ENCODE assay signal across 8 mouse cellular contexts in genomic region chr6:72414076-72414756, GRCm38 (mm10). TPM values are rescaled to one million over a fixed set of nuclear protein-coding genes. Genes with fewer than 3 reads are reported as not detected.
DNase-seq lines count a peak whose midpoint lies in the region; ATAC-seq and TF ChIP-seq lines count a peak whose summit lies in the region.

Gene Ggcx, plus strand, starts transcription at chr6:72414308.

- peak within 1 kb of the TSS; percentile 75 for H3K27ac ChIP-seq in hindbrain, embryonic 14.5 days

- peaks cover 10% of the 10 kb centered on the region for H3K4me1 ChIP-seq in hindbrain, embryonic 14.5 days (replicated peaks; ENCODE audit: control insufficient read depth, insufficient read depth, low read length)

- in situ Hi-C loops in Patski (cut with MboI; ENCODE audit: low pct_unique_long_range_greater_than_20kb) = no loop called here

- WGBS in hindbrain, embryonic 14.5 days = 2% methylated on average over 33 of the region's 33 CpGs

- H3K4me2 ChIP-seq in hindbrain, embryonic 14.5 days (replicated peaks) = peak within 1 kb of the TSS; percentile 79

- H3K9me3 ChIP-seq in hindbrain, embryonic 14.5 days (ENCODE audit: control insufficient read depth, low read length) = no peaks in the 10 kb centered on the region

- peak; percentile 85 for ATAC-seq in Patski
- peak; percentile 96 for ATAC-seq in hindbrain, embryonic 14.5 days (ENCODE audit: low FRiP score)

- CTCF ChIA-PET in Patski (lab: Charles Lee) = interaction anchor here (1.0 to 2.8 kb wide), 4 partner anchors 11 to 98 kb away, joined by 3 to 10 read pairs (median 4); partner anchors contain the start of gene Vamp5

- H3K27me3 ChIP-seq in Patski = no peaks in the 10 kb centered on the region
- no peaks in the 10 kb centered on the region for H3K27me3 ChIP-seq in hindbrain, embryonic 14.5 days (ENCODE audit: control insufficient read depth, insufficient read depth, low read length)

- peak; percentile 50 for DNase-seq in Patski (ENCODE audit: low read depth, low spot score)
- peak; percentile 95 to 97 for DNase-seq in cerebellum, postnatal 14 days
- peak; percentile 85 to 88 for DNase-seq in frontal cortex, postnatal 25 days (ENCODE audit: low spot score in 2 of 2)
- DNase-seq in hindbrain, embryonic 14.5 days (ENCODE audit: low spot score) = peak; percentile 92
- peak; percentile 87 for DNase-seq in left cerebral cortex, adult 11 months (ENCODE audit: low spot score)
- DNase-seq in lung, postnatal 4 days = peak; percentile 97
- DNase-seq in retina, postnatal 7 days (ENCODE audit: low read depth, low spot score) = peak; percentile 89
- DNase-seq in urinary bladder, adult 2 months (ENCODE audit: low spot score) = peak; percentile 78

- H3K4me3 ChIP-seq in hindbrain, embryonic 14.5 days (replicated peaks; ENCODE audit: low read length) = peak within 1 kb of the TSS; percentile 78

- no peak for TF ChIP-seq CTCF in Patski (IDR thresholded peaks at IDR 0.05)

- peak within 1 kb of the TSS; percentile 90 for H3K9ac ChIP-seq in hindbrain, embryonic 14.5 days

- POLR2A ChIA-PET in Patski (lab: Charles Lee) = interaction anchor here (0.8 kb wide), 1 partner anchor 19 kb away, joined by 4 read pairs; no protein-coding TSS in a partner anchor

- H3K36me3 ChIP-seq in hindbrain, embryonic 14.5 days (replicated peaks; ENCODE audit: control insufficient read depth, insufficient read depth) = peaks cover 21% of the 10 kb centered on the region

RNA-seq across cellular contexts. Expression of gene Ggcx, which starts in this region (rescaled TPM):
- polyA plus RNA-seq in Patski (2021) = 36.3 TPM
- 7.4 and 10.9 TPM in 2 replicates for polyA plus RNA-seq in hindbrain, embryonic 14.5 days (2014; fragmentation: Nextera tagmentation; extraction: Ambion mirVana)
- polyA plus RNA-seq in urinary bladder, adult 2 months (2012; rRNA removed) = 27.3 and 31.4 TPM in 2 replicates

Comparison
In these comparisons a context has a peak if more than half of its experiments do, and no peak if none do; other contexts are left out.
1. Peak in every context shown above with its lines: DNase-seq, ATAC-seq, H3K4me3 ChIP-seq and H3K27ac ChIP-seq.